Mouse (Mus musculus): Measurements from ENCODE around the gene Txndc2.

Gene Txndc2

DNA sequence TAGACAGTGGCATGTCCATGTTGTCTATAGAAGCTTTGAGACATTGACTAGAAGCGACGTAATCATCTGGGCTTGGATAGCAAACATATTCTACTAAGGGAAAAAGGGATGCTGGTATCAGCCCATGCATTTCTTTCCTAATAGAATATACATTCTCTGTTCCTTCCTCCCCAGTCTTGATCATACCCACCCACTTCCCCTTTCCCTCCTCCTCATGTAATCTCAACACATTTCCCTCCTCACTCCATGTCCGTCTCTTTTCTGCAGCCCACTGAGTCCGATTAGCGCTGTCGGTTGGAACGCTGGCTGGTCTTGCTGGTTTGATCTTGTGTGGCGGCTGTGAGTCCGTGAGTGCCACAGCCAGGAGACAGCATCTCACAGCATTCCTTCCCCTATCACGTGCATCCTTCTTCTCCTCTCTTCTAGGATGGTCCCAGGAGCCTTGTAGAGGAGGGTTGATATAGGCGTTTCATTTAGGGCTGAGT is at the start of gene Txndc2:
Gene Txndc2 (minus strand): TSS at position 435 of the 485 bp plus-strand sequence.
- no peak for DNase-seq (ENCODE audit: low spot score)

DNA sequence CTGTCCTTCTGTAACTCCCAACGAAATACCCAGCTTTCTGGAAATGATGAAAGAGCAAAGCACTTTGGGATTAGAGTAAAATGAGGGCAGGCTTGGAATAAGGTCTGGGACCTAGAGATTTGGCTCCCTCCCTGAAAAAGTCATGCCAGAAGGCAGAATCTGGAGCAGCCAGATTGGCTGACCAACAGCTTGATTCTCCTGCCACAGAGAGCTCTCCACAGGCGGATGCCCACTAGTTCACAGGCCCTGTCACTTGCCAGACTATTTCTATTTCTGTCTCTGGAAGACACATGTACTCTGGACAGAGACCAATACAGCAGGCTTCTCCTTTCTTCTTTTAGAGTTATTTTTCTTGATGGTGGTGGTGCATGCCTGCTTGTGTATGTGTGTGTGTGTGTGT is 41.8 kb upstream of the Txndc2 start:
- DNase-seq (ENCODE audit: low spot score) = no peak

DNA sequence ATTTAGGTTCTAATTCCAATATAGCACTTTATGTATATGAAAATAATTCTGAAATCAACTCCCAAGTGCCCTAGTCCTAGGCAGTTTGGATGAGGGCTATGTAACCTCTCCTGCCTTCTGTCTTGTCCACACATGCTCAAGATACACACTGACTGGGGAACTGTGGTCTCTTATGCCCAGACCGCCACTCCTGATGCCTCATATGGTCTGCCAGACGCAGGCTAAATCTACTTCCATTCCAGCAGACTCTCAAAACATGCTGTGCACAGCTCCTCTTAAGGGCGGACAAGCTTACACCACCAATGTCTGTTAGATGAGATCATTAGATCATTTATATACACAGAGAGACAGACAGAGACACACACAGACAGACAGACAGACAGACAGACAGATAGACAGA is 41.3 kb upstream of the Txndc2 start:
- DNase-seq (ENCODE audit: low spot score) = no peak

DNA sequence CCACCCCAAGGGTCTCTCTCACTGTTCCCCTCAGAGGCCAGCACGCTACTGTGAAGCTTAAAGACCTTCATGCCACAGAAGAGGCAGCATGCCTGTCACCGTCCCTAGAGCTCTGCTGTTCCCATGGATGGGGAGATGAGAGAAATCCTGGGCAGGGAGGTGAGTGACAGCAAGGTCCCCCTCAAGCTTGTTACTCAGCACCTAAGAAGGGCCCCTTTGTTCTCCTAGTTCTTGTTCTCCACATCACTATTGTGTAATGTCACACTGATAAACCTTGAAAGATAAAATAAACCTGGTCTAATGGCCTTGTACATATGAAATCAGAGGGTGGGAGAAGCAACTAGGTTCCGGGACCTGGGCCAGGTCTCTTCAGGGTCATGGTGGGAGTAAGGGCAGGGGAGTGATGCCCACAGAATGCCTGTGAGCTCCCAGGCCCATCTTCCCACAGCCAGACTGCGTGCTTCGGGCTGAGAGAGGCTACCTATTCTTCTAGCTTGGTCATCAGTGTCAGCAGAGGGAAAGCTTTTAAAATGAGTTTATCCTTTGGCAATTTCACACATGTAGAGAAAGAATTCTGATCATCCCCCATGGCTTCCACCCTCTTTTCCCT is 40.2 kb upstream of the Txndc2 start:
- DNase-seq (ENCODE audit: low spot score) = no peak

DNA sequence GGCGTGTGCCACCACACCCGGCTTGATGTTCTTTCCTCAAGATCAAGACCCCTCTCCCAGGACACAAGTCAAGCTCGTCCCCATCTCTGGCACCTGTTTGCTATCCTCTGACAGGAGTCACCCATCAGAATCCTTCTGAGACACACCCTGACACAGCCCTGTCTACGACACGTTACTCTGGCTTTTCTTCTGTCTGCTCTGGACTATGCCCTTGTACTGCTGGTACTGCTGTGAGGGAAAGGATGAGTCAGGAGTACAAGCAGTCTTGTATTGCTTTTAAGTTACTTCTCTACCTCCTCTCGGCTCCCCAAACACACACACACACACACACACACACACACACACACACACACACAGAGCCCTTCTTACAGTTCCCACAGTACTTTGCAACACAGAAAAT is 39.5 kb upstream of the Txndc2 start:
- DNase-seq (ENCODE audit: low spot score) = no peak

DNA sequence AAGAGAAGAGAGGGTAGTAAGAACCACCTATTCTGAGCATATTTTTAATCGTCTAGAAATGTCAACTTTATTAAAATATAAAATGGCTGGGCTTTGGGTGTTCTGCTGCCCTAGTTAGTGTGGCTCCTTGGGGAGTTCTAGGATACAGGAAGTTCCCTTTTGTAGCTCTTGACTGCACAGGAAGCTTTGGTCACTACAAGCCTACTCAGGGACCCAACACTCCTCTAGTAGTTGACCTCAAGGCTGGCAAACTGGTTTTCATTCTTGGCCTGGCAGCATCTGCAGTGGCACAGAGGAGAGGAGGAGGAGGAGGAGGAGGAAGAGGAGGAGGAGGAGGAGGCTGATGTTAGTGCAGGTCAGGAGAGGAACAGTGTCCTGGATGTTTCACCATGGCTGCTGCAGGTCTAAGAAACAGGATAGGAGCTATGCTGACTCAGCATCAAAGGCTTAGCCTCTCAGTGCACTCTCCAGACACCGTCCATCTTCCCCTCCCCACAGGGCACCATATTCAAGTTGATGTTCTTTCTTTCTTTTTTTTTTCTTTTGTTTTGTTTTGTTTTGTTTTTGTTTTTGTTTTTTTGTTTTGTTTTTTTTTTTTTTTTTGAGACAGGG is 38.9 kb upstream of the Txndc2 start:
- DNase-seq (ENCODE audit: low spot score) = no peak

DNA sequence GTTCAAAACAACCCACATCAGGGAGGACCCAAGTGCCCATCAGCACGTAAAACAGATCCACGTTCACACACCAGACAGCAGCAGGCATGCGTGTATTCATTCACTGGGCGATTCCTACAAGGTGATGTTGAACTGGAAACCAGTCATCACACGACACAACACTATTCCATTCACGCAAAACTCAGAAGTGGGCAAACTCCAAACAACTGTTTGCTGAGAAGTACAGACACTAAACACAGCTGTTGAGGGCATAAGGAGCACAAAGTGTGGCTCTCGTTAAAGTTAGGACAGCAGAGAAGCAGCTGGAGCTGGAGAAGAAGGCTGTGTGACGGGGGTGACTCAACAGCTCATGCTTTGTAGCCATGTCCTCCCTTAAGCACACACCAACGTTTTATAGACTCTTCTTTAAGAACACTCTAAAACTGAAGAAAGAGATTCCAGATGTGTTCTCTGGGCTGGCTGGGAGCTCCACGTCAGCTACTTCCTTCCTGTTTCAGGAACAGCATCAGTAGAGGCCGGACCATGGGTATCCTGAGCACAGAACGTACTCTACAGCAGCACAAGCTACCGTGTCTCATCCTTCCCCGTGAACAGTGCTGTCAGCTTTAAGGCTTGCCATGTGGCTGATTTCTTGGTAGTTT is 38.0 kb upstream of the Txndc2 start:
- DNase-seq (ENCODE audit: low spot score) = no peak

DNA sequence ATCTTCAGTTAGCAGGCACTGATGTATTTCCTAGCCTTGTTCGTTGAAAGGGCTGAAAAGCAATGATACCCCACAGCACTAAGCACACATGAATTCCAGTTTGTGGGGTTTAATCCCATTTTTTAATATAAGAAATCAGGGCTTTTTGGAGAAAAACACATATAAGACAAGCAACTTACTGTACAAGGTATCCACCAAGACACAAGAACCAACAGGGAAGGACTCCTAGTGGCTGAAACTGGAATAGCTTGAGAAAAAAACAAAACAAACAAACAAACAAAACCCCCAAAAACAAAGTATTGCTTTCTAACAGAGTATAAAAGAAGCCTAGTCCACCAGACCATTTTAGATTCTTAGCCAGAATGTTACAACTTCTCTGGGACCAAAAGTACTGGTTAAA is 35.8 kb upstream of the Txndc2 start:
- DNase-seq (ENCODE audit: low spot score) = no peak

DNA sequence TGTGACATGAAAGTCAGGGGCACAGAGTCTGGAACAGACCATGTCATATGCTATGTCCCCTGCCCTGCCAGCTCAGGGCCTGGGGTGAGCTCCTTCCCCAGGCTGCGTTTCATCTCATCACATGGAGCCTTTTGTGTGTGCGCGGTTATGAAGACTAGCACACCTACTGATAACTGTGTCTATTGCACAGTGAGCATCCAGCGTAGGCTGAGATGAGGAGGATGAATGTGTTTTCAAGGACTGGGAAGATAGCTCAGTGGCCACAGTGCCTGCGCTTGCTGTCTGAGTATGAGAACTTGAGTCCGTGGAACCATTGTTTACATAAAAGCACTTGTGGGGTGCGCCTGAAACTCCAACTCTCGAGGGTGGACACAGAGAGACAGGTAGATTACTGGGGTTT is 34.6 kb upstream of the Txndc2 start:
- DNase-seq (ENCODE audit: low spot score) = no peak

DNA sequence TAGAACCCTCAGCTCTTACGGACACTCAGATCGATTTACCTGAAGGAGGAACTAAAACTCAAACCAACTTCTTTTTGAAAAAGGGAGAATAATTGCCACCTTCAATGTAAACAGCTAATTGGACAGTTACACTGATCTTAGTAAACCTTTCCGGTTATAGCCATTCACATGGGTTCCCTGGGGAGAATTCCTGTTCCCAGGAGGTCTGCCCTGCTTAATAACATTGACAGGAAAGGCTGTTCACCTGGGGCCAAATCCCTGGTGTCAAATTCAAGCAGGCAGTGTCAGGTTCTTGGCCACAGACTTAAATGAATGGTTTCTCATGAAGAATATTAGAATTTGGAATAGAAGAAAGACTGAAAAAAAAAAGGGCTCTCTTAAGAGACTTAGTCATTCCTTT is 34.0 kb upstream of the Txndc2 start:
- no peak for DNase-seq (ENCODE audit: low spot score)

- DNase-seq (ENCODE audit: low spot score) = no peak
Observed at GRCm38 (mm10) chr17:65674710-65675171, 32.8 kb upstream of the Txndc2 start.

- DNase-seq (ENCODE audit: low spot score) = no peak
Observed at GRCm38 (mm10) chr17:65672926-65673325, 31.0 kb upstream of the Txndc2 start.

- DNase-seq (ENCODE audit: low spot score) = no peak
Observed at GRCm38 (mm10) chr17:65669061-65669460, 27.1 kb upstream of the Txndc2 start.

DNA sequence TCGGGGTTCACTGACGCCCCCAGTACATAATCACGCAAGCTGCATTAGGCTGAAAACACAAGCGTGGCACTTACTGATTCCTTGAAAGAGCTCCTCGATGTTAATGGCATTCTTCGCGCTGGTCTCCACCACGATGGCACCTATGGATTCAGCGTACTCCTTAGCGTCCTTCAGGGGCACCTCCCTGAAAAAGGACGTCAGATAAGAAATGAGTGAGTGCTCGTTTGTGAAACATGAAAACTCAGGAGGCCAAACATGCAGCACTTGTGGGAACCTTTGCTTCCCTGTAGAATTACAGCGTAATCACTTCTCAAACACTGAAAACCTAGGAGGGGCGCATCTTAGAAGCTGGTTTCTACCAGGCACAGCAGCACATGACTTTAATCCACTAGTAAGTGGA is 25.8 kb upstream of the Txndc2 start:
- DNase-seq (ENCODE audit: low spot score) = no peak

- peak; percentile 9 for DNase-seq (ENCODE audit: low spot score)
Observed at GRCm38 (mm10) chr17:65666388-65667161, 24.6 kb upstream of the Txndc2 start.

- no peak for DNase-seq (ENCODE audit: low spot score)
Observed at GRCm38 (mm10) chr17:65665786-65666387, 23.9 kb upstream of the Txndc2 start.

DNA sequence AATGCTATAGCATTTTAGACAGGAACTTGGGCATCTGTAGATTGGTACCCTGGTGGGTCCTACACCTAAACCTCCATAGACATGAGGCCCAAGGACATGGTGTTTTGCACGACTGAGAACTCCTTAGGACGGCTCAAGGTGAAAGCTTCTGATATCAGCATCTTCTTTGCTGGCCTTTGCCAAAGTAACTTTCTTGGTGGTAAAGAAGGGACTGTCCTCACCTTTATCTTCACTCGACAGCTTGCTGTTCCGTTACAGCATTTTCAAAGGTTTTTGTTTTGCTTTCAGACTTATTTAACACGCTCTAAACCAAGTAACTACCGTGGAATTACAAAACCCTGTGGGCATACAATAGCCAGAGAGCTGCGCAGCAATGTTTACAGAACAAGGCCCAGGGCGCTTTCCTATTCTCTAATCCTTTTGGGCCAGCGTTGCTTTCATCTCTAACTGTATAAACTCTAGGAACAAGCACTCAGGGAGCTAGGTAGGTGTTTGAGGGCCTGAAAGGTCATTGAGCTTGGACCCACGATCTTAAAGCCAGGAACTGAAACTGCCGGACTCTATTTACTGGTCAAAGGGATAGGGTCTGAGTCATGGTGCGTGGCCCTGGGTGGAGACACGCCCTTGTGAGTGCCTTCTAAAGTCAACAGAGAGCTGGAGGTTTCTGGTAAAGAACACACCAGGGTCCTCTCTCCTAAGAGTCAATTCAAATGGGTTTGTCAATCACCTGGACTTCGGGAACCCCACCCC is 21.5 kb upstream of the Txndc2 start:
- no peak for DNase-seq (ENCODE audit: low spot score)

DNA sequence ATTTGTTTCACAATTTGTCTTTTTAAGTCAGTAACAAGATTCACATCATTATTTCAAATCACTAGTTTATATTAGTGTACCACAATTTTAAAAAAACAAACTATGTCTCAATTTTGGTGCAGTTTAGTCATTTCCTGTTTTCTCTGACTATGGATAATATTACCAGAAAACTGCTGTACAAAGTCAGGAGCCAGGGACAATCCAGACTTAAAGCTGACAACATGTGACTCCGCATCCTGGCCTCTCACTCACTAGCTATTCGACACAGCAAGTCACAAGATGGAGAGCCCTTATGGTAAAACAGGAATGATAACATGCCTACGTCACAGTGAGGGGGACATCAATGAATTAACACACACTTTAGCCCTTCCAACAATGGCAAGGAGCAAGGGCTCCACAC is 20.7 kb upstream of the Txndc2 start:
- no peak for DNase-seq (ENCODE audit: low spot score)

DNA sequence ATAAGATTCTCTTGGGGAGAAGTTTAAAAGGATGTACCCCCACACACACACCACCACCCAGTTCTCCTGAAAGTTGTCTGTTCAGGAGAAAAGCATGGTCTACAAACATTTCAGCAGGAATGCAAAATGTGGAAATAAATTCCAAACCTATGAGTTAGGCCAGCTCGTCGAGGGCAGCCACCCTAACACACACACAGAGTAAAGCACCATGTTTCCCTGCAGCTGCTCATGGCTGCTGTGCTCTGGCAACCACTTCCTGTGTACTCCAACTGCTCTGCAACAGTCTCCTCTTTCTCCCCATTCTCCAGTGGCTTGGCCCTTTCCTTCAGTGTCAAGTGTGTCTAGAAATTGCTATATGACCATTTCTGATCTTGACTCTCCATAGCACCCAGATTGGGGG is 16.4 kb upstream of the Txndc2 start:
- DNase-seq (ENCODE audit: low spot score) = no peak

DNA sequence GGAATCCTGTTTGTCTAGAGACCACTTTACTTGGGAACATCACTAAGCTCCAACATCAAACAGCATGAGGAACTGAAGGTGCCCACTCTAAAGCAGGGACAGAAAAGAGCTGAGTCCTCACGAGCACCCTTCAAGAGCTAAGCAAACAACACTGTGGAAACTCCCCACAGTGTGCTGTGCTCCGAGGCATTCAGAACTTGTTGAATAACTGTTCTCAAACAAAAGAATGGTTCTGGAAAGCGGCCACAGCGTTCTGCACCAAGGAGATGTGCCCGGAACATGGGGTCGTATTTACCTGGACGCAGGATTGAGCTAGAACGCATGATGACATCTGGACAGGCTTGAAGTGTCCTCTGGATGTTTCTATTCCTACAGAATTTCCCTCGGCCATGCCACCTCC is 16.0 kb upstream of the Txndc2 start:
- DNase-seq (ENCODE audit: low spot score) = no peak

DNA sequence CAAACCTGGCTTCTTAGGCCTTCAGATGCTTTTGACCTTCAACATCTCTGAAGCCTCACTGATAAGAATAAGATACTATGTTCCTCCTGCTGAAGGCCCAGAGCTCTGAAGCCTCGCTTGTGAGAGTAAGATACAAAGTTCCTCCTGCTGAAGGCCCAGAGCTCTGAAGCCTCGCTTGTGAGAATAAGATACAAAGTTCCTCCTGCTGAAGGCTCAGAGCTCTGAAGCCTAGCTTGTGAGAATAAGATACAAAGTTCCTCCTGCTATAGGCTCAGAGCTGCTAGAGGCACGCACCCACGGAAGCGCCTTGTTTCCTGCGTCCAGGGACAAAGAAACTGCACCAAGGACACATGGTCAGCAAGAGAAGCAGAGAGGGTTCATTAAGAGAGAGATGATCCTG is 14.8 kb upstream of the Txndc2 start:
- no peak for DNase-seq (ENCODE audit: low spot score)

DNA sequence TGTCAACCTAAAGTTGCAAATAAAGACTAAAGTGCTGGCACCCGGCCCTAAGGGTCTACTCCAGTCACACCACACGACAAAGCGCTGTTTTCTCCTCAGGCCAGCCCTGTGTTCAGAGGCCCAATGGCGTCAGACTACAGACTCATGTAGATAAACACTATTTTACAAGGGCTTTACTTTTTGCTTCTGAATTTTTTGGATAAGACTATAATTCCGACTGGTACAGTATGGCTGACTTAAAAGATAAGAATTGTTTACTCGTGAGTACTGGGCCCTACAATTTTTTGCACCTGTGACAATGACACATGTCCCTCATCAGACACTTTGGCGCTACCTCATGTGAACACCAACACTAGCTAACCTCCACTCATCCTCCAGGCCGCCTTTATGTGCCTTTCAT is 14.1 kb upstream of the Txndc2 start:
- DNase-seq (ENCODE audit: low spot score) = no peak
